Mouse (Mus musculus): ENCODE data around the gene Calm1.

DNA sequence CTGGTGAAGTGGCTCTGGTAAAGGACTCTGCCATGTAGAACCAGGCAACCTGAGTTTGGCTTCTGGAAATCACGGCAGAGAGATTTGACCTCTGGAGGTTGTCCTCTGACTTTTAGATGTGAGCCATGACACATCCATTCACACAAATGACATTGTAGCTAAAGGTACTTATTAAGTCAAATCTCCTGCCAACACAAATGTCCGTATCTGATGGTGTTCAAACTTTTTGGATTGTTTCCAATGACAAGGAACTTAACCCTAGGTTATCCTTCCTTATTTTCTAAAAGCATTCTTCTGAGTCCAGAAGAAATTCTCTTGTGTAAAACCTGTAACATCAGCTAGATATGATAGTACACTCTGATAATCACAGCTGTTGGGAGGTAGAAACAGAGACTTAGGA lies 13.9 kb downstream of the Calm1 start:
- TF ChIP-seq TAL1 (IDR thresholded peaks at IDR 0.05; ENCODE audit: low read length) (no peak), GATA1 (IDR thresholded peaks at IDR 0.05; ENCODE audit: low read length) (no peak)

Data from erythroblast, embryonic 14.5 days (primary cell).